Mouse (Mus musculus) bone marrow macrophage, adult 2 months (primary cell): ENCODE data around the gene Podn.

Experiments used
- CTCF ChIP-seq: IDR thresholded peaks from 2 replicates; pipeline ENCODE4 v1.5.1; 2012; ENCODE audit warnings: low read depth, mild to moderate bottlenecking, low read length, moderate library complexity
- POLR2A ChIP-seq: IDR thresholded peaks from 2 replicates; pipeline ENCODE4 v1.6.1; 2012; ENCODE audit warnings: mild to moderate bottlenecking, low read depth, low read length, borderline replicate concordance

DNA sequence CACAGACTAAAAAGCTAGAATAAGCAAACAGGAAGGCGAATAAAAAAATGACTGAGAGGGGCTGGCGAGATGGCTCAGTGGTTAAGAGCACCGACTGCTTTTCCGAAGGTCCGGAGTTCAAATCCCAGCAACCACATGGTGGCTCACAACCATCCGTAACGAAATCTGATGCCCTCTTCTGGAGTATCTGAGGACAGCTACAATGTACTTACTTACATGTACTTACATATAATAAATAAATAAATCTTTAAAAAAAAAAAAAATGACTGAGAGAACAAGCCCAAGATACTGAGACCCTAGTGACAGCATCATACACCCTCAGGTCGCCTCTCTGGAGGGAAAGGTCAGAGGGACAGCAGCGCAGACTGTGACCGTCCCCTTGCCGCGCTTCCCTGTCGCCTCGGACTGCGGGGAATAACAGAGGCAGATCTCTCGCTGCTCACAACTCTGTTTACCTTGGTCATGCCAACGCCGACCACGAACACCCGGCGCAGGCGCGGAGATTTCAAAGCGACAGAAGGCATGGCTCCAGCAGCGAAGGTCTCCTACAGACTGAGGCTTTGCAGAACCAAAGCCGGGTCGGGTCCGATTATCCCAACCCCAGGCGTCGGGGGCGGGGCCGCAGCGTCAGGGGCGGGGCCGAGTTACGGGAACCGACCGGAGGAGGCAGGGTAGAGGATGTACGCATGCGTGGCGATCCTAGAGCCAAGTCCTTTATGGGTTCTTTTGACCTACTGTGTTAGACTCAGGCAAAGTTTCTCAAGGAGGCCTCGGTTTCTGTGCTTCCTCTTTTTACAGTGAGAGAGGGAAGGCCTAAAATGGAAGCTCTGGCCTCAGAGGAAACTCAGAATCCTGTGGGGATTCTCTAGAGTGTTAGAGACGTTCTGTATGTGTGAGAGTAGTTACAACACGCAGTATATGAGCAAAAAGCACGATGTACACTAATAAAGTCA is 22.0 kb upstream of the Podn start:
- TF ChIP-seq CTCF (no peak; the same call in 1 of the 2 replicates), POLR2A (0 out of 2 replicates have a peak, but pooled peaks have one; percentile 17)
